Mouse (Mus musculus) stomach, embryonic 14.5 days (tissue): ENCODE measurements at regions not wholly inside any gene's neighbourhood (a gene's known extent, or its start where the extent isn't known, plus 50 kb on each side); places are given as distances from the start of the nearest gene placed in this dataset.
A peak's percentile ranks its signal among the peaks of the same experiment; 100 is the strongest.

Experiments
- ATAC-seq: fragments of 200-750 bp; cut with Nextera tagmentation; 2 replicates; pipeline ENCODE4 v1.8.0; 2017; ENCODE audit warnings: low read depth, moderate TSS enrichment; ENCODE audit not compliant: insufficient number of reproducible peaks, insufficient read depth, low FRiP score
- H3K27ac ChIP-seq: fragments of 300-500 bp; sonication (generic); 2 replicates; pipeline ENCODE4 v1.5.1; 2014; ENCODE audit warnings: mild to moderate bottlenecking, low read length, moderate library complexity, mixed read lengths
- H3K27me3 ChIP-seq: fragments of 300-500 bp; sonication (generic); 2 replicates; pipeline ENCODE4 v1.6.1; 2014; ENCODE audit warnings: low read length, control low read depth, mixed read lengths; ENCODE audit not compliant: control insufficient read depth, insufficient read depth
- H3K36me3 ChIP-seq: fragments of 300-500 bp; sonication (generic); 2 replicates; pipeline ENCODE4 v1.6.1; 2014; ENCODE audit warnings: mild to moderate bottlenecking, control low read depth, low read length, moderate library complexity, mixed read lengths; ENCODE audit not compliant: control insufficient read depth, insufficient read depth
- H3K4me1 ChIP-seq: fragments of 300-500 bp; sonication (generic); 2 replicates; pipeline ENCODE4 v1.6.1; 2014; ENCODE audit warnings: low read length, control low read depth, mixed read lengths; ENCODE audit not compliant: control insufficient read depth, insufficient read depth
- H3K4me2 ChIP-seq: fragments of 300-500 bp; sonication (generic); replicated peaks from 2 replicates; pipeline ENCODE4 v1.6.1; 2014; ENCODE audit warnings: low read depth, low read length, control low read depth
- H3K4me3 ChIP-seq: fragments of 300-500 bp; sonication (generic); 2 replicates; pipeline ENCODE4 v1.5.1; 2014; ENCODE audit warnings: low read depth, low read length, control low read depth
- H3K9ac ChIP-seq: fragments of 300-500 bp; sonication (generic); replicated peaks from 2 replicates; pipeline ENCODE4 v1.6.1; 2014; ENCODE audit warnings: low read depth, mild to moderate bottlenecking, control low read depth, low read length, moderate library complexity, mixed read lengths
- H3K9me3 ChIP-seq: fragments of 300-500 bp; sonication (generic); 2 replicates; pipeline ENCODE4 v1.6.1; 2016; ENCODE audit warnings: low read depth, low read length, control low read depth; ENCODE audit not compliant: control insufficient read depth
- WGBS: fragments of 180-500 bp; shearing (Covaris S2); extraction: QIAGEN DNeasy Blood & Tissue Kit; methylation state at CpG from one replicate; pipeline ENCODE4 v1.1.7; 2014; 5-methylcytosine and 5-hydroxymethylcytosine counted together

GRCm38 (mm10) chr19:28182411-28183182, 171.6 kb upstream of the Rfx3 start:
- Histone ChIP-seq H3K27ac (no peak overlapping the region), H3K36me3 (no peaks in the 10 kb centered on the region), H3K4me3 (no peak overlapping the region), H3K4me2 (no peak overlapping the region), H3K9me3 (no peaks in the 10 kb centered on the region), H3K27me3 (no peaks in the 10 kb centered on the region), H3K4me1 (no peaks in the 10 kb centered on the region), H3K9ac (no peak overlapping the region)
- ATAC-seq: no peak
- 62% methylated on average over 12 of the region's 12 CpGs for WGBS

- no peaks in the 10 kb centered on the region for H3K4me1 ChIP-seq
- H3K36me3 ChIP-seq: no peaks in the 10 kb centered on the region
- H3K27me3 ChIP-seq: no peaks in the 10 kb centered on the region
- 77% methylated on average over 2 of the region's 2 CpGs for WGBS
- H3K27ac ChIP-seq: no peak overlapping the region
- no peak for ATAC-seq
- H3K9me3 ChIP-seq: no peaks in the 10 kb centered on the region
- no peak overlapping the region for H3K9ac ChIP-seq
- H3K4me3 ChIP-seq: no peak overlapping the region
- H3K4me2 ChIP-seq: no peak overlapping the region
Measured at GRCm38 (mm10) chr19:28181171-28181570, 170.2 kb upstream of the Rfx3 start.

- Histone ChIP-seq H3K36me3 (no peaks in the 10 kb centered on the region), H3K4me1 (no peaks in the 10 kb centered on the region), H3K4me3 (no peak overlapping the region), H3K4me2 (no peak overlapping the region), H3K9me3 (no peaks in the 10 kb centered on the region), H3K27me3 (no peaks in the 10 kb centered on the region), H3K27ac (no peak overlapping the region), H3K9ac (no peak overlapping the region)
- 82% methylated on average over 6 of the region's 6 CpGs for WGBS
- no peak for ATAC-seq
Measured at GRCm38 (mm10) chr19:28178114-28178513, 167.1 kb upstream of the Rfx3 start.

- Histone ChIP-seq H3K36me3 (no peaks in the 10 kb centered on the region), H3K27me3 (no peaks in the 10 kb centered on the region), H3K27ac (no peak overlapping the region), H3K4me1 (no peaks in the 10 kb centered on the region), H3K4me3 (no peak overlapping the region), H3K9ac (no peak overlapping the region), H3K9me3 (no peaks in the 10 kb centered on the region), H3K4me2 (no peak overlapping the region)
- no peak for ATAC-seq
- 86% methylated on average over 6 of the region's 6 CpGs for WGBS
Measured at GRCm38 (mm10) chr19:28176821-28177220, 165.9 kb upstream of the Rfx3 start.

- H3K36me3 ChIP-seq: no peaks in the 10 kb centered on the region
- no peak for ATAC-seq
- H3K9ac ChIP-seq: no peak overlapping the region
- no peak overlapping the region for H3K4me3 ChIP-seq
- no peaks in the 10 kb centered on the region for H3K4me1 ChIP-seq
- no peaks in the 10 kb centered on the region for H3K27me3 ChIP-seq
- no peak overlapping the region for H3K27ac ChIP-seq
- 88% methylated on average over 11 of the region's 11 CpGs for WGBS
- no peaks in the 10 kb centered on the region for H3K9me3 ChIP-seq
- H3K4me2 ChIP-seq: no peak overlapping the region
Measured at GRCm38 (mm10) chr19:28171836-28172534, 161.0 kb upstream of the Rfx3 start.

- Histone ChIP-seq H3K4me2 (no peak overlapping the region), H3K27me3 (no peaks in the 10 kb centered on the region), H3K9me3 (no peaks in the 10 kb centered on the region), H3K9ac (no peak overlapping the region), H3K4me1 (no peaks in the 10 kb centered on the region), H3K27ac (no peak overlapping the region), H3K4me3 (no peak overlapping the region), H3K36me3 (no peaks in the 10 kb centered on the region)
- ATAC-seq: no peak
- WGBS: 60% methylated on average over 12 of the region's 12 CpGs
Measured at GRCm38 (mm10) chr19:28167451-28168165, 156.6 kb upstream of the Rfx3 start.

- no peak overlapping the region for H3K4me2 ChIP-seq
- 85% methylated on average over 7 of the region's 7 CpGs for WGBS
- no peak overlapping the region for H3K4me3 ChIP-seq
- H3K9me3 ChIP-seq: no peaks in the 10 kb centered on the region
- H3K36me3 ChIP-seq: no peaks in the 10 kb centered on the region
- H3K9ac ChIP-seq: no peak overlapping the region
- H3K27me3 ChIP-seq: no peaks in the 10 kb centered on the region
- no peak for ATAC-seq
- H3K4me1 ChIP-seq: no peaks in the 10 kb centered on the region
- no peak overlapping the region for H3K27ac ChIP-seq
Measured at GRCm38 (mm10) chr19:28166626-28167025, 155.7 kb upstream of the Rfx3 start.

- Histone ChIP-seq H3K4me1 (no peaks in the 10 kb centered on the region), H3K36me3 (no peaks in the 10 kb centered on the region), H3K9ac (no peak overlapping the region), H3K4me2 (peak overlapping the region; percentile 30), H3K27ac (no peak overlapping the region), H3K9me3 (no peaks in the 10 kb centered on the region), H3K4me3 (no peak overlapping the region), H3K27me3 (no peaks in the 10 kb centered on the region)
- 37% methylated on average over 15 of the region's 15 CpGs for WGBS
- ATAC-seq: peak; percentile 82; the same call in 1 of the 2 replicates
Measured at GRCm38 (mm10) chr19:28165901-28166361, 155.0 kb upstream of the Rfx3 start.
